Mouse (Mus musculus) gastrocnemius, adult 2 months (tissue): Measurements from ENCODE around the gene H2afy2. TPM values are rescaled to one million over a fixed set of nuclear protein-coding genes. Genes with fewer than 3 reads are reported as not detected.
A peak's percentile ranks its signal among the peaks of the same experiment; 100 is the strongest.

Source experiments
- DNase-seq: peaks from one replicate; pipeline ENCODE4 v3.0.0; 2022
- H3K27ac ChIP-seq: fragments of 200-600 bp; 2 replicates; pipeline ENCODE4 v1.8.1; 2022; ENCODE audit warnings: mild to moderate bottlenecking
- H3K4me3 ChIP-seq: fragments of 200-600 bp; 2 replicates; pipeline ENCODE4 v1.8.1; 2022; ENCODE audit warnings: mild to moderate bottlenecking, moderate library complexity
- CTCF ChIP-seq: fragments of 200-600 bp; IDR thresholded peaks from 2 replicates; pipeline ENCODE4 v1.8.1; 2022; ENCODE audit warnings: antibody characterized with exemption, mild to moderate bottlenecking, moderate library complexity
- intact Hi-C: fragments of 180-260 bp; cut with DNase I; formaldehyde crosslinking; loops from one replicate; pipeline ENCODE4 v1.15.1; 2025
- total RNA-seq, 2 experiments: library from RNA; stranded (reverse); gene quantifications; 2 replicates each; pipeline ENCODE4 v1.2.3; 2021

Gene H2afy2
- total RNA-seq, 2 experiments from 2014 or later = 0.36 to 1.1 TPM

- H3K4me3 ChIP-seq = no peak overlapping the region
- intact Hi-C loops = no loop called here
- no peak for DNase-seq
- no peak overlapping the region for H3K27ac ChIP-seq
- no peak for TF ChIP-seq CTCF
These were observed 39.2 kb upstream of the H2afy2 start for GRCm38 (mm10) chr10:61822968-61823730.

DNA sequence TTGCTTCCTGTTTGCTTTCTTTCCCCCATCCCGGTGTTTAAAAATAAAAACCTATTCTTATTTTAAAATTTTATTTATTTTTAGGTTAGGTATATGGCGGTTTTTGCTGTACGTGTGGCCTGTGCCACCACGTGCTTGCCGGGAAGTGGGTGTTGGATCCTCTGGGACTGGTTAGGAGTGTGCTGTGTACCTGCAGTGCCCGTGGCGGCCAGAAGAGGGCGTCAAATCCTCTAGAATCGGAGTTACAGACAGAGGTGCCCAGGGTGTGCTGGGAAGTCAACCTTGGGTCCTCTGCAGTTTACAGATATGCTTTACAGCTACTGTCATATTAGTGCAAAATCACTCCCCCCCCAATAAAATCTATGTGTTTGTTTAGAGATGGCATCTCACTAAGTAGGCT lies 36.1 kb upstream of the H2afy2 start:
- H3K27ac ChIP-seq = no peak overlapping the region
- intact Hi-C loops = no loop called here
- peak; percentile 20; the same call in 1 of the 2 replicates for TF ChIP-seq CTCF
- no peak overlapping the region for H3K4me3 ChIP-seq
- no peak for DNase-seq

DNA sequence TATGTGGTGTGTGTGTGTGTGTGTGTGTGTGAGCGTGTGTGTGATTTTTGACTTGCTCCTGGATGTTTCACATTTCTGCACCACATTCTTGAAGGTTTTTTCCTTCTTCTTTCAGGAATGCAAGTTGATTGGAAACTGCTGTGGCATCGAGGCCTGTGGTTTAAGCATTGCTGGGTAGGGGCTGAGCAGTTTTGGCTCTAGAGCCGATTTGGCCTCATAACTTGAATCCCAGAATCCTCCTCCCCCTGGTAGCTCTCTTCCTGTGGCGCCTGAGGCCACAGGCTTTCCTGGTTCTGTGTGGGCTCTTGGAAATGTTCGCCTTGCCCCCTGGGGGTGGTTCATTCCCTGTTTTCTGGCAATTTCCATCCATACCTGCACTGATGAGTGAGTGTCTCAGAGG lies 28.0 kb upstream of the H2afy2 start:
- Histone ChIP-seq H3K27ac (no peak overlapping the region), H3K4me3 (no peak overlapping the region)
- DNase-seq = no peak
- TF ChIP-seq CTCF = no peak
- intact Hi-C loops = no loop called here

DNA sequence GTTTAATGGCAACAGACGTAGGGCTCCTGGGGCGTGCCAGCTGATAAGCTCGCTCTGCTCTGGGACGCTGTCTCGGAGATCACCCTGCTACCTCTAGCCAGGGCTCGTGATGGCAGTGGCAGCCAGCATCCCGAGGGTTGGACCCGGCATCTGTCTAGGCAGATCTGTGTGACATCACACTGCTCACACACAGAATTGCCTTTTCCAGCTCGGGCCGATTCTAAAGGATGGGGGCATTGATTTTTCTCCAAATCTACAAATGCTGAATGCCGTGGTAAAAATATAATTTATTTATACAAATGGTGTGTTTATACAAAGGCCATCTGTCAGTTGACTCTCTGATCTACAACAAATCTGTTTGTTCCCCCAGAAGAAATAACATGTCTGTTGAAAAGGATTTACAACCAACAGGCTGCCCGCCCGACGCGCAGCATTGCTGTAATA lies 14.2 kb upstream of the H2afy2 start:
- no peak overlapping the region for H3K4me3 ChIP-seq
- H3K27ac ChIP-seq = no peak overlapping the region
- DNase-seq = no peak
- intact Hi-C loops = no loop called here
- no peak for TF ChIP-seq CTCF

DNA sequence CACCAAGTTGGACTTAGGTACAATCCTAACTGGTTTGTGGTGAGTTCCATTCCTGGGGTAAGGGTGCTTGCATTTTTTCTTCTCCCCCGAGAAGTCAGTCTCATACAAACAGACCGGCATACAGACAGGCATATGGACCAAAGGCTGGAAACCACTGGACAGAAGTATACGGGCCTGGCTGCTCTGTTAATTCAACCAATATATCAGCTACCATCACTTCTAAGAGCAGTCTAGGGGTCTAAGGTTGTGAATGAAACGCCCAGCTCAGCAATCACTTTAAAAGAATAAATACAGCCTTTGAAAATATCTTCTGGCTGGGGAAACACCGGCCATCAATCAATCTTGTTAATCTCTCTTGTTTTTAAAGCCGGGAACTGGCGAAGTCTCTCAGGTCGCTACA lies 11.5 kb upstream of the H2afy2 start:
- H3K4me3 ChIP-seq = no peak overlapping the region
- TF ChIP-seq CTCF = no peak
- H3K27ac ChIP-seq = no peak overlapping the region
- no peak for DNase-seq
- intact Hi-C loops = no loop called here

DNA sequence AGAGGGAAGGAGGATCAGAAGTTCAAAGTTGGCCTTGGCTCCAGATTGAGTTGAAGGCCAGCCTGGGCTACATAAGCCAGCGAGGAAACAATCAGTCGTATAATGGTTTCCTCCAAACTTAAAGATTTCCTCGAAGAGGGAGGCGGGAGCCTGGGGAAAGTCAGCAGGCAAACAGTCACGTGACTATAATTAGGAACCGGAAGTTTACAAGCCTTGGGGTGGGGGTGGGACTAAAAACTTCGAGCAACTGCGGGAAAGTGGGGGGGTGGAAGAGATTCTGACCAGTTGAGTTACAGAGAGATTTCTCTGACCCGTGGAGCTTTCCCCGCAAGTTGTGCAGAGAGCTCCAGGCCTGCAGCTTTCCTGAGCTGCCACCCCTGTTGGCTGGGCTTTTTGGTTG lies 11.0 kb upstream of the H2afy2 start:
- intact Hi-C loops = no loop called here
- no peak overlapping the region for H3K27ac ChIP-seq
- no peak for DNase-seq
- no peak overlapping the region for H3K4me3 ChIP-seq
- no peak for TF ChIP-seq CTCF

DNA sequence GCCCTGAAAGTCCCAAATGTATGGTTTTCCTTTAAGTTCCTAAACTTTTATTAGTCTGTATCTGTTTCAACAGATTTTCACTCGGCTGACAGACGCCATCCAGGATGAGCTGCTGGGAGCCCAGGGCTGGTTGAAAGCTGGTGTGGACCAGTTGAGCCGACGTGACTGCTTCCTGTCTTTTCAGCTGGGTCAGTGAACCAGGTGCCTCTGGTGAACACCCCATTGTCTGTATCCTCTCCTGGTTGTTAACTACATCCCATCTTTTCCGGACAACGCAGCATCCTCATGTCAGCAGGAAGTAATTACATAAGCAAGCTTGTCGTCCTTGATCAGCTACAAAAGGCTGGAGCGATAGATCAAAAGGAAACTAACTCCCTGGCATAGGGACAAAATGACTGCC lies 9.1 kb upstream of the H2afy2 start:
- Histone ChIP-seq H3K4me3 (no peak overlapping the region), H3K27ac (no peak overlapping the region)
- intact Hi-C loops = no loop called here
- no peak for TF ChIP-seq CTCF
- DNase-seq = no peak

- TF ChIP-seq CTCF = no peak
- no peak overlapping the region for H3K27ac ChIP-seq
- DNase-seq = no peak
- intact Hi-C loops = no loop called here
- no peak overlapping the region for H3K4me3 ChIP-seq
These were observed 4.6 kb upstream of the H2afy2 start for GRCm38 (mm10) chr10:61788499-61788898.

- no peak for DNase-seq
- Histone ChIP-seq H3K27ac (no peak overlapping the region), H3K4me3 (no peak overlapping the region)
- no peak for TF ChIP-seq CTCF
- intact Hi-C loops = no loop called here
These were observed 3.8 kb upstream of the H2afy2 start for GRCm38 (mm10) chr10:61787541-61788313.

- Histone ChIP-seq H3K27ac (no peak overlapping the region), H3K4me3 (peak overlapping the region; percentile 89)
- intact Hi-C loops = no loop called here
These were observed 467 bp upstream of the H2afy2 start for GRCm38 (mm10) chr10:61784414-61784813.

GRCm38 (mm10) chr10:61782799-61783611 lies 942 bp downstream of the H2afy2 start:
- Histone ChIP-seq H3K4me3 (peak overlapping the region; percentile 89), H3K27ac (peak overlapping the region; percentile 72)
- DNase-seq = peak; percentile 49
- intact Hi-C loops = no loop called here
- TF ChIP-seq CTCF = peak; percentile 53

More at GRCm38 (mm10) chr10:61784414-61784813, 467 bp upstream of the H2afy2 start:
- TF ChIP-seq CTCF = no peak
- DNase-seq = no peak

GRCm38 (mm10) chr10:61781461-61782128 lies 2.4 kb downstream of the H2afy2 start:
- Histone ChIP-seq H3K27ac (no peak overlapping the region), H3K4me3 (no peak overlapping the region)
- DNase-seq = no peak
- intact Hi-C loops = no loop called here
- TF ChIP-seq CTCF = no peak
